Mouse (Mus musculus) left cerebral cortex, adult 8-10 months (tissue): ENCODE measurements around the gene Wdr61. TPM values are rescaled to one million over a fixed set of nuclear protein-coding genes. Genes with fewer than 3 reads are reported as not detected.
"Not testable (repeated sequence)": the region's sequence is repeated elsewhere in the genome, so short reads cannot be mapped to it uniquely, and the experiment has no call there.

ENCODE experiments used
- DNase-seq, 2 experiments: peaks; one replicate each; pipeline ENCODE4 v3.0.0; 2022; ENCODE audit warnings: low spot score in 2 of 2
- total RNA-seq, 4 experiments: library from RNA; stranded (reverse); gene quantifications; 2 replicates each; pipeline ENCODE4 v1.2.4; 2022

Gene Wdr61
- total RNA-seq, 4 experiments from 2014 or later: 52.9 to 61.1 (median 53.4) TPM

DNA sequence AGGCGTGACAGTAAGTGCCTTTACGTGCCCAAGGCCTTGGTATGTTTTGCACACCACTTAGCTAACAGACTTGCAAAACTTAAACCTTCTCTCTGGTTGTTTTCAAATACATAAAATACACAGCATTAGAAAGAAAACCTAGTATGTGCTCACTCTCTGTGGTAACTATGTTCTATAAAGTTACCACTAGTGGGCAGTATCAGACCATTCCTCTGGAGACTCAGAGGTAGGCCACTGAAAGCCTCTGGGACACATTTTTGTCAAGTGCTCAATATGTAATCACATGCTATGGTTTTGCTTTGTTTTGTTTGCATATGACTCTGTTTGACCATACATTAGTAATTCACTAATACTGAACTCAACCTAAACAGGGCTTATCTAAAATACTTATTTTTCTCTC lies 2.2 kb downstream of the Wdr61 start:
- DNase-seq: no peak

DNA sequence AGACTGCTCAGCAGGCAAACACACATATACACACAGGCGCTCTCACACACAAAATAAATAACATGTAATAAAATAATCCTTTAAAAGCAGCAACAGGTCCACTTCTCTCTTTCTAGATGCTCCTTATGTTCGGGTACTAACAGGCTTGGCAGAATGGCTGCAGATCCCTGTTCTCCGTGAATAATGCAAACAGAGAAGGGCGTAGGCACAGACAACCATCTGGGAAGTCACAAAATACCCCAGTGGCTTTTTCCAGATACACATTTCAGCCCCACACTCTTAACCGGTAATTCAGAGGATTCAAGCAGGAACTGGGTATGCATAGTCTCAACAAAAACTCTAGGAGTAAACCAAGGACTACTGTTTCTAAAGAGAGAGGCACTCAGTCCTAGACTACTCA lies 8.0 kb downstream of the Wdr61 start:
- DNase-seq: no peak

DNA sequence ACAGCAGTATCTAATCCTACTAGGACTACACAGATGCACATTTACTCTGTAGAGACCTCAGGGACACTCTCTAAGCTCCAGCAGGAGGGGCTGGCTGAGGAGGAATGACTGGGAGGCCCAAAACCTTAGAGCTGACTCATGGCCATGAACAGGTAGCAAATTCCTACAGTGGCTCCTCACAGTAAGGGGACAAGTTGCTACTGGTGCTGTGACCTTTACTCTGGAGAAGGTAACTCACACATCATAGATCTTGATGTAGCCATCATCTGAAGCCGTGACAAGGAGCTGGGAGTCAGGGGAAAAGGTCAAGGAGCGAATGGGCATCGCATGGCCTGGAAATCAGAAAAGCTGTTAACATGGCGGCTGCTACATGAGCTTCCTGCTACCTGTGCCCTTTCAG lies 11.7 kb downstream of the Wdr61 start:
- no peak for DNase-seq

DNA sequence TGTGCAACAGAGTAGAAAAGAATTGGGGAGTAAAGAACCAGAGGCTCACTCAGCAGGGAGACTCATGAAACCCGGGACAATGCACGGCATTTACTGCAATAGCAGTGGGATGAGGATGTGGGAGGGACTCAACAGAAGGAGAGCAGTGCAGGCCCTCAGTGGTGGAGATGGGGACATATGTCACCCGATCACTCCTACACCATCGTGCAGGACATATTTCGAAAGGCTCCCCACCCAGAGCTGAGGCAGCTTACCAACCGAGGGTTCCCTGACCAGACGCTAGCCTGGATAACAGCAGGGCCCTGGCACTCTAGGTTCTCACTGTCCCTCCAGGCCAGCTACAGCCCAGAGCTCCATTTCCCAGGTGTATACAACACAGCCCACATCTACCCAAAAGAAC lies 12.2 kb downstream of the Wdr61 start:
- DNase-seq: peak in 1 of 2 experiments; percentile 56

DNA sequence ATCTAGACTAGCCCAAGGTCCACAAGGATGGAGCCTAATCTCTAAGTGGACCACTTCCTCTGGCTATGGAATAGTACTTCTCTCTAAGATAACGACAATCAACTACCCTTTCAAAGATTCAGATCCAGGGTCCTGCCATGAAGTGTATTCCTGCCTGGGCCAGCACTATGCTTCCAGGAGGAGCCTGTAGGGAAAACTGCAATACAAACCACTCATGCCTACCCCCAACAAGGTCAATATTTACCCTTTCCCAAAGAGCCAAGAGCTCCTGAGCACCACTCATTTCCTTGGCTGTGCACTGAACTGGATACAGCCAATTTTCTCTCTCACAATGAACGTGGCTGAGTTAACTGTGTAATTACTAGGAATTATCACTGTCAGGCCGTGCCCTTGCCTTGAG lies 16.8 kb downstream of the Wdr61 start:
- DNase-seq: no peak

DNA sequence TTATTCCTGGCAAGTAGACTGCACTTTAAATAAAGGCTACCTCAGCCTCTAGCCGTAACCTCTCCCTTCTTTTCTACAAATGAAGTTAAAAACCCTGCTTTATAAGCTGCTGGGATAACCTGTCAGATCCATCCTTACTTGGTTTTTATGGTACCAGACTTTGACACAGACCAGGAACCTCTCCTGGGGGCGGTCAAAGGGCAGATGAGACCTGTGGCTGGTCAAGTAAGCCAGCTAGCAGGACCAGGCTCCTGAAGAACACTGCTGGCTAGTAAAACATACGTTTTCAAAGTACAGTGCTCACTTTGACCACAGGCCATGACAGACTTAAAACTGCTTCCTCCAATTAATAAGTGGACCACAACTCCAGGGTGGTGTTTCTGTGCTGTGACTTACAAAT lies 18.5 kb downstream of the Wdr61 start:
- no peak for DNase-seq

DNA sequence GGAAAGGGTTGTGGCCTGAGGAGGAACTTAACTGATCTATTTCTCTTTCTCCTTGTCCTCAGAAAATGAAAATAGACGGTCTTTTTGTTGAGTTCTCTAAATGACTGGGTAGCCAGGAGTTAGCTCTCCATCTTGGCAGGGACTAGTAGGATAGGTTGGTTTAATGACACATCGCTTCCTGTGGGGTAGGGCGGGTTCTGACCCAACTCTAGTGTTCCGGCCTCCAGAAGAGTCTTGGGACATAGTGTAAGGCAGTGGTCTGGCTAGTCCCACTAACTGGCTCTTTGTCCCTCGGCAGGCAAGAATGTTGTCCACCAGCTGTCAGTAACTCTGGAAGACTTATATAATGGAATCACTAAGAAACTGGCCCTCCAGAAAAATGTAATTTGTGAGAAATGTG lies 26.2 kb downstream of the Wdr61 start:
- no peak for DNase-seq

DNA sequence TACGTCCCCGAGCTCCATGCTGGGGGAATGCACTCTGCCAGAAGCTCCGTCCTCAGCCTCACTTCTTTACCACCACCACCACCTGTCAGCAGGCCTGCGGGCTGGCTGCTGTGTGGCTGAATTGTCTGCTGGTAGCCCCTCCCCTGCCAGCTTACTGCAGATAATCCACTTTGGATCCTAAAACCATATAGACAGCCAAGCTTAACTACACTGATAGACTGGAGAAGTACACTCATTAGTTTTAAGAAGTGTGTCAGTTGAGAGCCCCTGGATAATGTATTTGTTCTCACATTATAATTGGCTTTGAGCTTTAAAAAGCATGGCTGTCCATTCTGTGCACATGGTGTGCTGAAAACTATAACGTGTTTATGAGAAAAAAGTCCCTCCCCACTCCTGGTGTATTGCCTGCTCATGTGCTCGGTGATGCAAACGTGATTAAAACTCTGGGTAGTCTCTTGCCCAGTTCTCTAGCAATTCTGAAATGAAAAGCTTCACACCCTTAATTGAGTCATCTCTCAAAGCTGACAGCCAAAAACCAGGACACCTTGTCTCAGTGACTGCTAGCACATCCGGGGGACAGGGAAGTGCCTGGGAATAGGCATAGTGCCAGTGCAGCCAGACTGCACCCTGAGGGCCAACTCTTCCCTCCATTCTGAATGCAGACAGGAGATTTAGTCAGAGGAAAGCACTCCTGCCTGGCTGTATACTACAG lies 26.9 kb downstream of the Wdr61 start:
- DNase-seq: no peak

DNA sequence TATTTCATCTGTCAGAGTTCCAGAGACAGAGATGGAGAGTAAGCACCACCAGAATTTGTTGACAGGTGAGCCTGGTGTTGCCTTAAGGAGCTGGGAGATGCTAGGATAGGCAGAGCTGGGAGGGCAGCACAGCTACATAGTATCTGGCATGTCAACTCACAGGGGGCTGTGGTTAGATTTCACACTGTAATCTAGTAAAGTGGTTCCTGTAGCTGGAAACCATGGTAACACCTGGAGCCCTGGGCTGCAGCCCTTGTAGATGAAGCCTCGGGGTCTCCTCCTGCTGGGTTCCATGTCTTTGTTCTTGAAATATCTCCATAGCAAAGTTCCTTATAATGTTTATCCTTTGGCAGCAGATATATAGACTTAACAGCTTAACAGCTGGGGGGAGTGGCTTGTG lies 28.8 kb downstream of the Wdr61 start:
- no peak for DNase-seq

DNA sequence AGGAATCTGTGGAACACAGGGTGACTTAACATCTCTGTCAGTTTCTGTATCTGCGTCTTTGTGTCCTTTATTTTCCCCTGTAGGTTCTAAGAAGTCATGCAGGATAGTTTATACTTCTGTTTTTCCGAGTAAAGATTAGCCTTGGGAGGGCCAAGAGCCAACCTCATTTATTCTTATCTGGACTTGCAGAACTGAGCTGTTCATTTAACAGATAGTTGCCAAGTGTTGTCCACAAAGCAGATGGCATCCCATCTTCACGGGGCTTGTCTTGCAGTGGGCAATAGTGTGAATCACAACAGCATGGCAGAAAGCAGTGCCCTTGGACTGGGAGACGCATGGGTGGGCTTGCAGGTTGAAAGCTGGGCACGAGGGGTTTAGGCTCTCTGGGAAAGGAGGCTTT lies 30.0 kb downstream of the Wdr61 start:
- DNase-seq: no peak

DNA sequence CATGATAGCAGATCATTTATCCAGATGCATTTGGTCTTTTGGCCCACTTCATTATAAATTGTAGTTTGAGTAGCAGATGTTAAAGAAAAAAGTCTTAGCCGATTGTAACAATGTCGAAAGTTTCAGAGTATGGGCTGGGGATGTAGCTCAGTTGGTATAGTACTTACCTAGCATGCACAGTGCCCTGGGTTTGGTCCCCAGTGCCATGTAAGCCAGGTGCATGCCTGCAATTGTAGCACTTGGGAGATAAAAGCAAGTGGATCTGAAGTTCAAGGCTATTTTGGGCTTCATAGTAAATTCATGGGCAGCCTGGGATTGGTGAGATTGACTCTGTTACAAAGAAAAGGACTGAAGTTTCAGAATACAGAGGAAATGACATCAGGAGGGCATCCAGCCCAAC lies 31.7 kb downstream of the Wdr61 start:
- no peak for DNase-seq

DNA sequence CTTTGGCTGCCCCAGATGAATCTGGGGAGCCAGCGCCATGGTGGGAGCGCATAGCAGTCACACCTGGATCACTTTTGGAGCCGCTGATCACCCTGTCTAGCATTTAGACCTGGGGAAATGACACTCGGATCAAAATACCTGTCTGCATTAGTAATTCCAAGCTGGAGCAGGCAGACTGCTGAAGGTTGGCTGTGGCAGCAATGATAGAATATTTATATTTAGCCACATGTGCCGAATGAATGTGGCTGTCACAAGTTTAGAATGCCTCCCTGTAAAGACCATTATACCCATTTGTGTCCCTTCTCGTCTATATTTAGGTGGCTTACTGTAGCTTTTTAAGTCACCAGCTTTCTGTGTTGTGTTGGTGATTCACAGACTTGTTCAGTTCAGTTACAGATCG lies 33.6 kb downstream of the Wdr61 start:
- no peak for DNase-seq

DNA sequence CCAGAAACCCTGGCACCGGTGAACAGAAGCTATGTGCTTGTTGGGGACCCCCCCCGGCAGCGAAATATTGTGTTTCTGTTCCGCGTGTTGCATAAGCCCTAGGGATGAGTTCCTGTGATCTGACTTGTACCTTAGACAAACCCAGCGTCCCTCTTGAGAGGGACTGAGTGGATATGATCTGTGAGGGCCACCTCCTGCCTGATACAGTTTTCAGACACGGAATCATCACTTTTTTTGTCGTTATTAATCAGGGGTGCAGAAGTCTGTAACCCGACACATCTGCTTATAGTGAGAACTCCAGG lies 34.2 kb downstream of the Wdr61 start:
- peak in 1 of 2 experiments; percentile 28 for DNase-seq

DNA sequence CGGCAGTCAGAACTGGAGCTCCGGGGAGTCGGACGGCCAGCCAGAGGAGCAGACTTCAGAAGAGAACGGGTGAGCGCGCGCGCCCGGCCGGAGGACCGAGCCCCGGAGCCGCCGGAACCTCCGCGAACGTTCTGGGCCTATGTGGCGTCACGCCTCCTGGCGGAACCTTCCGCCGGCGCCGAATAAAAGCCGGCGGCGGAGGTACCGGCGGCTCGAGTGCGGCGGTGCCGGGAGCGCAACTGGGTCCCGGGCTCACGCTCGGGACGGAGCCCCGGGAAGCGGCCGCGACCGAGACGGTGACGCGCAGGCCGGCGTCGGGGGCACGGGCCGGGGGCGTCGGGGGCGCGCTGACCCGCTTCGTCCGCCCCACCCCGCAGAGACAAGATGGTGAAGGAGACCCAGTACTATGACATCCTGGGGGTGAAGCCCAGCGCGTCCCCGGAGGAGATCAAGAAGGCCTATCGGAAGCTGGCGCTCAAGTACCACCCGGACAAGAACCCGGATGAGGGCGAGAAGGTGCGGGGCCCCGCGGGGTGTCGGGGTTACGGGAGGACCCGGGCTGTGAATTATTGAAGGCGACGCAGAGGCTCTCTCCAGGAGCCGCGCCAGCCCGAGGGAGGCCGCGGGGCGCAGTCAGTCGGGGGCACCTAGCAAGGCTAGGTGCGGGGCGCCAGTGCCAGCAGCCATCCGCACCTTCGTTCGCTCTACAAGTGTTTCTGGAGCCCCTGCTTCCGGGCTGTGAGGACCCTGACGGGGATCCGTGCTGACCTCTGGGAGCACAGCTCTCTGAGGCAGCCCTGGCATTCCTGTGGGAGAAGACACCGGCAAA lies 34.8 kb downstream of the Wdr61 start:
- DNase-seq: peak; percentile 73

DNA sequence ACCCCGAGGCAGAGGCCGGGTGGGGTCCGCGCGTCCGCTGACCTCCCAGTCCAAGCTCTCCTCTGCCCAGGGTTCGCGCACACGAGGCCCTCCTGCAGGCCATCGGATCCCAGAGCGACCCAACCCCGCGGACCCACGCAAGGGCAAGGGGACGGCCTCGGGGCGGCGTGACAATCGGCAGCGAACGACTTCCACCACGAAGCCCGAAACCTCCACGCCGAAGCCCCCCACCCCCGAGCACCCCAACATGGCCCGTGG lies 35.3 kb downstream of the Wdr61 start:
- DNase-seq: no peak

DNA sequence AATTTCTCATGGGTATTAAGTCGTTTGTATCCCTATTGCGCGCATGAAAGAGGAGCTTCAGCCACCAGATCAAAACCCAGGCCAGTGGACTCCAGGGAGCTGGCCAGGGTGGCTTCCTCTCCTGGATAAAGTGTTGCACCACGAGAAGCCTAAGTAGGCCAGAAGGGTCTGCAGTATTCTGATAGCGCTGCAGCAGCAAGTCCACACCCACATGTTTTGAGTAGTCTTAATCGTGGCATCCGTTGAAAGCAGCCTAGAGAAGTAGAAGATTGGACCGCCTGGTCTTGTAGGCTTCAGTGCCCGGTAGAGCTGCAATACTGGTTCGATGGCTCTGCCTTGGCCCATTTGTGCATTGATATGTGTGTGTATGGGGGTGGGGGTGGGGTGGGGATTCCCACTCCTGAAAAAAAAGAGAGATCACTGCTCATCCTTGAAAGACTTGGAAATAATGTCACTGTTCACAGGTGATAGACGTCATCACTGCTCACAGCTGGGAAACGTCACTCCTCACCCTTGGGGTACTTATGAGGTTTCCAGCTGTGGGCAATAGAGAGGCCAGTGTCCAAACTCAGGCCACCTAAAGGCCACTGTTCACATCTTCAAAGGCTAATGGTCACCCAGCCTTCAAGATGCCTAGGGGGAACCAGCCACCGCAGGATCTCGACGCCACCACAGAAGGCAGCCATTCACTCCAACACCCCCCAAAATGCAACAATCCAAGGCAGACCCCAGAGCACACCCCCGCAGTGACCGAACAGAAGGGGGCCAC lies 35.8 kb downstream of the Wdr61 start, which contains the start of gene Dnaja4:
Gene Dnaja4 (plus strand): TSS at position 556 of the 769 bp plus-strand sequence.
- DNase-seq: no peak

DNA sequence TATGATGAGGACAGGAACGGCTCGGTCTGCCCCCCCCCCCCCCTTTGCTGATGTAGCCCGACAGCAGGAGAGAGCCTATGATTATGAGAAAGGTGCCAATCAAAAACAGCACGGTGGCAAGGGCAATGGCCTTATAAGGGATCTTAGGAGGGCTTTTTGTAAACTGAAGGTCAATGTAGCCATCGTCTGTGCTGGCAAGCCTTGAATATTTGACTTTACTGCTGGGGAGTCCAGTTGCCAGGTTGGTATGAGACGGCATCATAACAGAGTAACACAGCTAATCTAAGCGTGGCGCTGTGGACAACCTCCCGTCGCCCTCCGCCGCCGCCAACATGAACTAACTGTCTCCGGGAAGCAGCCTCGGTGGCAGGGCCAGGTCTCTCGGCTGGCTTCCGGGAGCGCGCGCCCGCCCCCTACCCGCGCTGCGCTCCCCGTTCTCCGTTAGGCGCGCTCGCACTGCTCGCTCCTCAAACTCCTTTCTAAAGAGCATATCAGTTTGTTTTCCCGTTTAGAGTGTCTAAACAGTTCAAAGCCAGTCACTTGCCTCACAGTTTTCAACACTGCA lies 43.0 kb downstream of the Wdr61 start:
- DNase-seq: not testable (repeated sequence)

DNA sequence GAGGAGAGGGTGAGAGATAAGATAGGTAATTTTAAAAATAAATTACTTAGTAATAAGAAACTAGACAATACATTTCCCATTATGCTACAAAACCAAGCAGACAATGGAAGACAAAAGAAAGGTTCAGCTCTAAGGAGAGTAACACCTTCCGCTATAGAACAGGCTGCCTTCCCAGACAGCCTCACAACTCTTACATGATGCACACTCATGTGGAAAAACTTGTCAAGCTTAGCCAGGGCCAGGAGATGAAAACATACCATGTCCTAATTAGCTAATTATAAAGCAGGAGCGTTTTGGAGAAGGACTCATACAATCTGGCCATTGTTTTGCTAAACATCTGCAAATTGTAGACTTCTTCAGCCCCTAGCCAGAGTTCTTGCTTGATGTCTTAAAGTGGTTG lies 43.6 kb downstream of the Wdr61 start:
- not testable (repeated sequence) for DNase-seq

DNA sequence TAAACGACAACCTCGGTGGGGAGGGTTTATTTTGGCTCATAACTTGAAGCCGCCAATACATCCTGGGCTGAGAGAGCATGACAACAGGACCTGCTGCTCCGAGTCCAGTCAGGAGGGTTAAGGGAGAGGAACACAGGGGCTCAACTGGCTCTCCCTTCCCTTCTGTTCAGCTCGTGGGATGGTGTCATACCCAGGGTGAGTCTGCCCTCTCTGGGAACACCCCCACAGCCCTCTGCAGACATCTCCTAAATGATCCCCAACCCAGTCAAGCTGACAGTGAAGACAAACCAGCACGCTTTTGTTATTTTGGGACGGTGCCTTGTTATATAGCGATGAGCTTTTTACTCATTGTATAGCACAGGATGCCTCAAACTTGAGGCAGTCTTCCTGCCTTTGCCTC lies 44.9 kb downstream of the Wdr61 start:
- DNase-seq: no peak

DNA sequence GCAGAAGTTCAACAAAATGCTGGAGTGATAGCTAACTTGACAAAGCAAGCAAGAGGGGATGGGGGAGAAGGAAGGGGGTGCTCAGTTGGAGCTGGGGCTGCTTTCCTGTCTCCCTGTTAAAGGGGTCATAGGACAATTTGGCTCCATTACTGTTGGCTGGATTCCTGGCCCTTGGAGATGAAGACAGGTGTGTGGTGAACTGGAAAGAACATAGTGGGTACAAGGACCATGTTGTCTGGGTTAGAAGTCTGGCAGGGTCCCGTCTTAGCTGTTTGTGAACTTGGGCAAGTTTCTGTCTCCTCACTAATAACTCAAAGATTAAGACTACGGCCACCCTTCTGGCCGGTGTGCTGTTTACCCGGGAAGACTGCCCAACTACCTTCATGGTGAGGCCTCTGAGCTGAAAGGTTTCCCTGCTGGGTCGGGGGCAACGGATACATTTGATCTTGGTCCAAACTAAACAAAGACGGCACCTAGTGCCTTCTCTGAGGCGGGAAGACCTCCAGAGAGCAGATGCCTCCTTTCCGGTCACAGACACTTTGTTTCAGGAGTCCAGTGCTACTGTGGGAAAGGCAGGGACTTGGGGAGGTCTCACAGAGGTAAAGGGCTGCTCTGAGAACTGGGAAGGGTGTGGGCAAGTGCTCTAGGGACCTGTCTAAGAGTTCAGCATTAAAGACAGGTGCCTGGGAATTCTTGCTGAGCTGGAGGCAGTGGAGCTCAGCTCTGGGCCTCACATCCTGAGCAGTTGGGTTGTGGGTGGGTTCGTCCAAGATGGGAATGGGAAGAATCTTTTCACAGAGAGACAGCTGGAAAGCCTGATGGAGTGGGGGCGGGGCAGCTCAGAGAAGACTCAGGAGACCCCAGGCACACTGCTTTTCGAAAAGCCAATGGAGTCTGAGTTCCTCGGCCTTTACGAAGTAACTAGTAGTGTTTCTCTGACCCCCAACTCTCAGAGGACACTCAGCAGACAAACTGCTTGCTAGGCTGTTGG lies 46.8 kb downstream of the Wdr61 start:
- DNase-seq: no peak
